Mouse (Mus musculus) forebrain, embryonic 14.5 days (tissue): ENCODE data around the gene Src. TPM values are rescaled to one million over a fixed set of nuclear protein-coding genes. Genes with fewer than 3 reads are reported as not detected.

Experiments
- ATAC-seq: fragments of 200-750 bp; cut with Nextera tagmentation; 2 replicates; pipeline ENCODE4 v1.8.0; 2017; ENCODE audit warnings: mild to moderate bottlenecking, moderate library complexity
- DNase-seq: peaks from one replicate; pipeline ENCODE4 v3.0.0-alpha.2; 2015; ENCODE audit warnings: low spot score
- H3K27ac ChIP-seq: fragments of 300-500 bp; sonication (generic); 2 replicates; pipeline ENCODE4 v1.5.1; 2014; ENCODE audit warnings: low read depth, mild to moderate bottlenecking, control low read depth, low read length, moderate library complexity
- H3K27me3 ChIP-seq: fragments of 300-500 bp; sonication (generic); replicated peaks from 2 replicates; pipeline ENCODE4 v1.6.1; 2014; ENCODE audit warnings: low read length, control low read depth, mixed read lengths; ENCODE audit not compliant: control insufficient read depth, insufficient read depth
- H3K36me3 ChIP-seq: fragments of 300-500 bp; sonication (generic); 2 replicates; pipeline ENCODE4 v1.6.1; 2014; ENCODE audit warnings: low read length, control low read depth; ENCODE audit not compliant: control insufficient read depth, insufficient read depth
- H3K4me1 ChIP-seq: fragments of 300-500 bp; sonication (generic); 2 replicates; pipeline ENCODE4 v1.6.1; 2014; ENCODE audit warnings: antibody characterized with exemption, low read length, control low read depth; ENCODE audit not compliant: control insufficient read depth, insufficient read depth
- H3K4me2 ChIP-seq: fragments of 300-500 bp; sonication (generic); 2 replicates; pipeline ENCODE4 v1.6.1; 2014; ENCODE audit warnings: mild to moderate bottlenecking, control low read depth, low read length
- H3K4me3 ChIP-seq: fragments of 300-500 bp; sonication (generic); 2 replicates; pipeline ENCODE4 v1.5.1; 2014; ENCODE audit warnings: low read depth, low read length, control low read depth
- H3K9ac ChIP-seq: fragments of 300-500 bp; sonication (generic); 2 replicates; pipeline ENCODE4 v1.6.1; 2014; ENCODE audit warnings: mild to moderate bottlenecking, low read length, control low read depth, moderate library complexity
- H3K9me3 ChIP-seq: fragments of 300-500 bp; sonication (generic); replicated peaks from 2 replicates; pipeline ENCODE4 v1.6.1; 2016; ENCODE audit warnings: low read length, control low read depth, mixed read lengths; ENCODE audit not compliant: control insufficient read depth
- WGBS: fragments of 180-500 bp; shearing (Covaris S2); extraction: QIAGEN DNeasy Blood & Tissue Kit; methylation state at CpG from one replicate; pipeline ENCODE4 v1.1.7; 2014; 5-methylcytosine and 5-hydroxymethylcytosine counted together
- polyA plus RNA-seq: library from polyadenylated mRNA; unstranded; fragments of >200 nt; fragmentation: Nextera tagmentation; extraction: Ambion mirVana; gene quantifications from 2 replicates; pipeline ENCODE4 v1.2.1, GENCODE M21; 2014

The Src gene
- polyA plus RNA-seq, 1 experiment from 2014 or later = 30.1 TPM

GRCm38 (mm10) chr2:157436496-157436895 lies 18.3 kb downstream of the Src start:
- no peak overlapping the region for H3K4me3 ChIP-seq
- H3K27me3 ChIP-seq = no peaks in the 10 kb centered on the region
- H3K9me3 ChIP-seq = no peaks in the 10 kb centered on the region
- peaks cover 35% of the 10 kb centered on the region for H3K4me1 ChIP-seq
- WGBS = 83% methylated on average over 10 of the region's 11 CpGs
- H3K9ac ChIP-seq = no peak overlapping the region
- DNase-seq (no peak), ATAC-seq (no peak)
- H3K36me3 ChIP-seq = peaks cover 44% of the 10 kb centered on the region
- H3K4me2 ChIP-seq = no peak overlapping the region
- no peak overlapping the region for H3K27ac ChIP-seq

- no peaks in the 10 kb centered on the region for H3K27me3 ChIP-seq
- 85% methylated on average over 3 of the region's 3 CpGs for WGBS
- H3K9me3 ChIP-seq = no peaks in the 10 kb centered on the region
- no peak overlapping the region for H3K27ac ChIP-seq
- H3K36me3 ChIP-seq = peaks cover 44% of the 10 kb centered on the region
- H3K9ac ChIP-seq = no peak overlapping the region
- DNase-seq (no peak), ATAC-seq (no peak)
- no peak overlapping the region for H3K4me2 ChIP-seq
- no peak overlapping the region for H3K4me3 ChIP-seq
- peaks cover 29% of the 10 kb centered on the region for H3K4me1 ChIP-seq
These were observed 18.9 kb downstream of the Src start for GRCm38 (mm10) chr2:157437123-157437522.

GRCm38 (mm10) chr2:157441363-157441762 lies 23.1 kb downstream of the Src start:
- DNase-seq = no peak
- no peaks in the 10 kb centered on the region for H3K27me3 ChIP-seq
- no peaks in the 10 kb centered on the region for H3K9me3 ChIP-seq
- no peak overlapping the region for H3K9ac ChIP-seq
- H3K4me1 ChIP-seq = no peaks in the 10 kb centered on the region
- peaks cover 50% of the 10 kb centered on the region for H3K36me3 ChIP-seq
- ATAC-seq = no peak
- H3K4me3 ChIP-seq = no peak overlapping the region
- 97% methylated on average over 1 of the region's 1 CpGs for WGBS
- H3K27ac ChIP-seq = no peak overlapping the region
- no peak overlapping the region for H3K4me2 ChIP-seq

GRCm38 (mm10) chr2:157447297-157448158 lies 29.3 kb downstream of the Src start:
- Histone ChIP-seq H3K27me3 (no peaks in the 10 kb centered on the region), H3K4me1 (no peaks in the 10 kb centered on the region), H3K9ac (no peak overlapping the region), H3K4me2 (no peak overlapping the region), H3K27ac (no peak overlapping the region), H3K4me3 (no peak overlapping the region), H3K36me3 (peaks cover 42% of the 10 kb centered on the region), H3K9me3 (no peaks in the 10 kb centered on the region)
- DNase-seq (no peak), ATAC-seq (no peak)
- 90% methylated on average over 15 of the region's 15 CpGs for WGBS

- DNase-seq = peak; percentile 30
- no peaks in the 10 kb centered on the region for H3K27me3 ChIP-seq
- H3K4me3 ChIP-seq = no peak overlapping the region
- ATAC-seq = peak; percentile 26; the same call in 1 of the 2 replicates
- no peak overlapping the region for H3K9ac ChIP-seq
- no peaks in the 10 kb centered on the region for H3K9me3 ChIP-seq
- H3K27ac ChIP-seq = no peak overlapping the region
- H3K4me1 ChIP-seq = no peaks in the 10 kb centered on the region
- no peak overlapping the region for H3K4me2 ChIP-seq
- H3K36me3 ChIP-seq = peaks cover 46% of the 10 kb centered on the region
- WGBS = 59% methylated on average over 7 of the region's 7 CpGs
These were observed 30.1 kb downstream of the Src start for GRCm38 (mm10) chr2:157448356-157448755.

- Histone ChIP-seq H3K4me1 (no peaks in the 10 kb centered on the region), H3K36me3 (peaks cover 54% of the 10 kb centered on the region), H3K9me3 (no peaks in the 10 kb centered on the region), H3K27ac (no peak overlapping the region), H3K9ac (no peak overlapping the region), H3K4me3 (no peak overlapping the region), H3K27me3 (no peaks in the 10 kb centered on the region), H3K4me2 (no peak overlapping the region)
- DNase-seq (no peak), ATAC-seq (no peak)
- WGBS = 93% methylated on average over 3 of the region's 3 CpGs
These were observed 32.7 kb downstream of the Src start for GRCm38 (mm10) chr2:157450905-157451304.

- H3K9me3 ChIP-seq = no peaks in the 10 kb centered on the region
- H3K36me3 ChIP-seq = peaks cover 49% of the 10 kb centered on the region
- H3K4me3 ChIP-seq = no peak overlapping the region
- H3K27ac ChIP-seq = no peak overlapping the region
- H3K9ac ChIP-seq = no peak overlapping the region
- H3K4me2 ChIP-seq = no peak overlapping the region
- H3K27me3 ChIP-seq = no peaks in the 10 kb centered on the region
- DNase-seq (no peak), ATAC-seq (no peak)
- 89% methylated on average over 7 of the region's 7 CpGs for WGBS
- no peaks in the 10 kb centered on the region for H3K4me1 ChIP-seq
These were observed 33.3 kb downstream of the Src start for GRCm38 (mm10) chr2:157451372-157452040.

- peaks cover 55% of the 10 kb centered on the region for H3K36me3 ChIP-seq
- WGBS = 2% methylated on average over 56 of the region's 56 CpGs
- no peaks in the 10 kb centered on the region for H3K27me3 ChIP-seq
- H3K4me3 ChIP-seq = peak overlapping the region; percentile 23
- DNase-seq (peak; percentile 92), ATAC-seq (peak; percentile 89)
- peak overlapping the region; percentile 85 for H3K27ac ChIP-seq
- H3K4me2 ChIP-seq = peak overlapping the region; percentile 52
- H3K9me3 ChIP-seq = no peaks in the 10 kb centered on the region
- peak overlapping the region; percentile 70 for H3K9ac ChIP-seq
- peaks cover 26% of the 10 kb centered on the region for H3K4me1 ChIP-seq
These were observed 39.0 kb downstream of the Src start for GRCm38 (mm10) chr2:157457100-157457806.
